Mouse (Mus musculus) urinary bladder, postnatal 36 days (tissue): ENCODE results near the gene Grk2.
"Not testable (repeated sequence)": the region's sequence is repeated elsewhere in the genome, so short reads cannot be mapped to it uniquely, and the experiment has no call there.

Experiments
- DNase-seq, 2 experiments: peaks; one replicate each; pipeline ENCODE4 v3.0.0; 2022; ENCODE audit warnings: low spot score in 2 of 2, mixed read lengths in 1 of 2

Gene Grk2

GRCm38 (mm10) chr19:4270187-4270586, 35.8 kb downstream of the Grk2 start:
- no peak for DNase-seq

- peak; percentile 74 to 86 for DNase-seq
Measured at GRCm38 (mm10) chr19:4268566-4269361, 37.3 kb downstream of the Grk2 start, which contains the start of gene Ssh3. Ssh3 (minus strand) TSS chr19:4269180.

- no peak for DNase-seq
Measured at GRCm38 (mm10) chr19:4265956-4266355, 40.1 kb downstream of the Grk2 start.

GRCm38 (mm10) chr19:4264171-4264780, 41.7 kb downstream of the Grk2 start:
- no peak for DNase-seq

GRCm38 (mm10) chr19:4263702-4264101, 42.3 kb downstream of the Grk2 start:
- peak; percentile 20 to 28 for DNase-seq

GRCm38 (mm10) chr19:4262756-4263155, 43.3 kb downstream of the Grk2 start:
- DNase-seq = no peak

- peak; percentile 45 to 55 for DNase-seq
Measured at GRCm38 (mm10) chr19:4261038-4261698, 44.9 kb downstream of the Grk2 start.

- no peak for DNase-seq
Measured at GRCm38 (mm10) chr19:4257897-4258252, 48.1 kb downstream of the Grk2 start.

GRCm38 (mm10) chr19:4257216-4257896, 48.7 kb downstream of the Grk2 start:
- peak; percentile 86 to 92 for DNase-seq

GRCm38 (mm10) chr19:4255583-4256162, 50.3 kb downstream of the Grk2 start:
- DNase-seq = no peak

- no peak for DNase-seq
Measured at GRCm38 (mm10) chr19:4254230-4254629, 51.8 kb downstream of the Grk2 start.

- not testable (repeated sequence) for DNase-seq
Measured at GRCm38 (mm10) chr19:4248683-4249082, 57.3 kb downstream of the Grk2 start.

GRCm38 (mm10) chr19:4247010-4247409, 59.0 kb downstream of the Grk2 start:
- no peak for DNase-seq

GRCm38 (mm10) chr19:4244775-4245174, 61.2 kb downstream of the Grk2 start:
- no peak for DNase-seq

GRCm38 (mm10) chr19:4242416-4242815, 63.6 kb downstream of the Grk2 start:
- DNase-seq = no peak

- DNase-seq = no peak
Measured at GRCm38 (mm10) chr19:4240247-4240668, 65.8 kb downstream of the Grk2 start.
